In the genomic region with DNA sequence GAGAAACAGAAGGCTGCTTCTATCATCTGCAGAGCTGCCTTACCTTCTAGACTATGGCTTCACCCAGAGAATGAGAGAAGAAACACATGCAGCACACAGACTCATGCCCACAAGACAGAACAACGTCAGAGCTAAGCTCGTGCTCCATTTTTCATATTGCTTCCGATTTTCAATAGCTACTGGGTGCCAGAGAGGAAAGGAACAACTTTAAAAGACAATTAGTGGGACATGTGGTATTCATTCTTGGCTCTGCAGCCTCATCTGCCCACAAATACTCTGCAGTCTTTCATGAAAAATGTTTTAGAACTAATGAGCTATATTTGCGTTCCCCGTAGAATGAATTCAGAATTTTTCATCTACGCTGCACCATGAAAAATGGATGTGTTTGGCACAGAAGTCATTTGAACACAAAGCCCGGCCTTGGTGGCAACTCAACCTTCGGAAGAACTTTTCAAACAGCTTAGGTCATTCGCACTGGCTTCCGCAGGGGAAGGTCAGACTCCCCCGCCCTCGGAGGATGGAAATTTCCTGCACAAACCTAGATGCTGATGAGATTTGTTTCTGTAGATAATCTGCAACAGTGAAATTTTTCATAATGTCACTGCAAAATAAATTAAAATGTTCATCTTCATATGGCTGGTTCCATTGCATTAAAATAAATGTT, we compare ENCODE assay signal across 23 mouse cellular contexts.
DNase-seq lines count a peak whose midpoint lies in the region; ATAC-seq lines count a peak whose summit lies in the region.
"Had no signal": no experiment of that assay in that cellular context is flagged by ENCODE, and none has a peak within 500 bp of the region (broad histone marks: within the 10 kb centered on the region; RNA-seq: fewer than 3 reads in every experiment).

No protein-coding gene starts in this region.

- no peak overlapping the region for H3K4me3 ChIP-seq in midbrain, embryonic 11.5 days (ENCODE audit: low read depth, low read length)
- no peak overlapping the region for H3K4me3 ChIP-seq in midbrain, embryonic 13.5 days (replicated peaks)
- H3K4me3 ChIP-seq: embryonic facial prominence, embryonic 10.5 days; forebrain, embryonic 13.5 days; gastrocnemius, adult 2 months; heart, embryonic 12.5 days; limb, embryonic 13.5 days; neural tube, embryonic 13.5 days had no signal

- H3K9ac ChIP-seq in midbrain, embryonic 11.5 days (ENCODE audit: low read length), result no peak overlapping the region
- no peak overlapping the region for H3K9ac ChIP-seq in midbrain, embryonic 13.5 days (replicated peaks)
- H3K9ac ChIP-seq: forebrain, embryonic 13.5 days; heart, embryonic 12.5 days; limb, embryonic 13.5 days; liver, embryonic 14.5 days; neural tube, embryonic 13.5 days had no signal

- DNase-seq in adrenal gland, adult (ENCODE audit: inconsistent age in 2 of 2, low spot score in 1 of 2), result peak; percentile 80 to 92
- DNase-seq in adrenal gland, postnatal 4 days (ENCODE audit: low spot score in 2 of 2), result no peak
- peak; percentile 8 for DNase-seq in midbrain, embryonic 11.5 days (ENCODE audit: low spot score, missing footprints)
- DNase-seq in brain, adult 2 months (ENCODE audit: low read depth, low spot score), result peak; percentile 53
- peak; percentile 16 to 41 for DNase-seq in layer of hippocampus, postnatal 36 days
- DNase-seq in ovary, postnatal 14 days (ENCODE audit: low spot score), result no peak
- DNase-seq in c-Kit-positive CD71-positive TER-119-positive erythroid progenitor cells, embryonic 14.5 days (ENCODE audit: low spot score), result no peak
- DNase-seq: cerebellum, postnatal 36 days; gastrocnemius, adult 2 months; heart, postnatal 36 days; kidney, adult 2 months; kidney, postnatal 14 days; lung, postnatal 14 days; spleen, adult 18-20 months had no signal

- no peaks in the 10 kb centered on the region for H3K9me3 ChIP-seq in midbrain, embryonic 11.5 days (ENCODE audit: control insufficient read depth, low read length)
- no peaks in the 10 kb centered on the region for H3K9me3 ChIP-seq in midbrain, embryonic 13.5 days
- H3K9me3 ChIP-seq: embryonic facial prominence, embryonic 10.5 days; forebrain, embryonic 13.5 days; G1E; heart, embryonic 12.5 days; limb, embryonic 13.5 days; neural tube, embryonic 13.5 days had no signal

- no peak for ATAC-seq in midbrain, embryonic 11.5 days (ENCODE audit: low FRiP score)
- no peak for ATAC-seq in midbrain, embryonic 13.5 days
- ATAC-seq: CD4-positive, CD25-positive, alpha-beta regulatory T cell, adult 4 months; forebrain, embryonic 13.5 days had no signal

- H3K27me3 ChIP-seq in midbrain, embryonic 11.5 days (ENCODE audit: control insufficient read depth, insufficient read depth, low read length), result no peaks in the 10 kb centered on the region
- no peaks in the 10 kb centered on the region for H3K27me3 ChIP-seq in midbrain, embryonic 13.5 days
- H3K27me3 ChIP-seq: forebrain, embryonic 13.5 days; heart, embryonic 12.5 days; limb, embryonic 13.5 days; neural tube, embryonic 13.5 days had no signal

- H3K4me2 ChIP-seq in midbrain, embryonic 11.5 days, result no peak overlapping the region
- H3K4me2 ChIP-seq in midbrain, embryonic 13.5 days (replicated peaks), result no peak overlapping the region
- H3K4me2 ChIP-seq: forebrain, embryonic 13.5 days; heart, embryonic 12.5 days; limb, embryonic 13.5 days; neural tube, embryonic 13.5 days had no signal

- no peaks in the 10 kb centered on the region for H3K4me1 ChIP-seq in midbrain, embryonic 11.5 days (ENCODE audit: control insufficient read depth, insufficient read depth, low read length)
- H3K4me1 ChIP-seq in midbrain, embryonic 13.5 days (replicated peaks), result no peaks in the 10 kb centered on the region
- H3K4me1 ChIP-seq: embryonic facial prominence, embryonic 10.5 days; forebrain, embryonic 13.5 days; heart, embryonic 12.5 days had no signal

- H3K27ac ChIP-seq in midbrain, embryonic 11.5 days (ENCODE audit: low read depth, low read length), result no peak overlapping the region
- H3K27ac ChIP-seq in midbrain, embryonic 13.5 days, result no peak overlapping the region
- H3K27ac ChIP-seq: embryonic facial prominence, embryonic 10.5 days; forebrain, embryonic 13.5 days; gastrocnemius, adult 2 months; limb, embryonic 13.5 days; liver, embryonic 14.5 days; neural tube, embryonic 13.5 days had no signal

- no peaks in the 10 kb centered on the region for H3K36me3 ChIP-seq in midbrain, embryonic 11.5 days (ENCODE audit: control insufficient read depth, insufficient read depth, low read length)
- H3K36me3 ChIP-seq in midbrain, embryonic 13.5 days, result no peaks in the 10 kb centered on the region
- H3K36me3 ChIP-seq: embryonic facial prominence, embryonic 10.5 days; G1E; heart, embryonic 12.5 days; limb, embryonic 13.5 days; neural tube, embryonic 13.5 days had no signal

- WGBS in midbrain, embryonic 11.5 days, result 89% methylated on average over 12 of the region's 12 CpGs
- WGBS in midbrain, embryonic 13.5 days, result 91% methylated on average over 12 of the region's 12 CpGs

Comparison
In these comparisons a context has a peak if more than half of its experiments do, and no peak if none do; other contexts are left out.
1. DNase-seq: peak in adrenal gland, adult (2 of 2), midbrain, embryonic 11.5 days (single experiment), brain, adult 2 months (single experiment) and layer of hippocampus, postnatal 36 days (2 of 2); none in adrenal gland, postnatal 4 days (0 of 2), ovary, postnatal 14 days (single experiment) and c-Kit-positive CD71-positive TER-119-positive erythroid progenitor cells, embryonic 14.5 days (single experiment).